ENCODE assay signal across 17 mouse cellular contexts in genomic region chr6:51678743-51679142, GRCm38 (mm10).
"Had no signal": no experiment of that assay in that cellular context is flagged by ENCODE, and none has a peak within 500 bp of the region (broad histone marks: within the 10 kb centered on the region; RNA-seq: fewer than 3 reads in every experiment).

No protein-coding gene starts in this region.

- H3K27ac ChIP-seq: lung, embryonic 15.5 days; macrophage; midbrain, embryonic 13.5 days; midbrain, embryonic 15.5 days; neural tube, embryonic 12.5 days; stomach, embryonic 15.5 days; stomach, postnatal 0 days had no signal

- H3K36me3 ChIP-seq: lung, embryonic 15.5 days; midbrain, embryonic 13.5 days; midbrain, embryonic 15.5 days; neural tube, embryonic 12.5 days; stomach, embryonic 15.5 days had no signal

- DNase-seq: lung, adult 2 months; lung, postnatal 14 days; lung, postnatal 36 days; right cerebral cortex, postnatal 14 days; thymus, adult 2 months; thymus, postnatal 25 days; thymus, postnatal 4 days had no signal

- H3K9me3 ChIP-seq: lung, embryonic 15.5 days; megakaryocyte, embryonic 14.5 days; midbrain, embryonic 13.5 days; midbrain, embryonic 15.5 days; neural tube, embryonic 12.5 days; stomach, embryonic 15.5 days had no signal

- H3K4me1 ChIP-seq: lung, embryonic 15.5 days; megakaryocyte, embryonic 14.5 days; stomach, embryonic 15.5 days had no signal

- H3K4me3 ChIP-seq: lung, embryonic 15.5 days; megakaryocyte, embryonic 14.5 days; midbrain, embryonic 13.5 days; midbrain, embryonic 15.5 days; neural tube, embryonic 12.5 days; stomach, embryonic 15.5 days had no signal

- H3K9ac ChIP-seq: lung, embryonic 15.5 days; midbrain, embryonic 13.5 days; midbrain, embryonic 15.5 days; neural tube, embryonic 12.5 days; stomach, embryonic 15.5 days had no signal

- H3K27me3 ChIP-seq: midbrain, embryonic 13.5 days; midbrain, embryonic 15.5 days; neural tube, embryonic 12.5 days; stomach, embryonic 15.5 days had no signal

- H3K4me2 ChIP-seq: lung, embryonic 15.5 days; midbrain, embryonic 11.5 days; midbrain, embryonic 13.5 days; midbrain, embryonic 15.5 days; neural tube, embryonic 12.5 days; stomach, embryonic 15.5 days had no signal

- ATAC-seq: lung, postnatal 0 days; midbrain, embryonic 13.5 days; midbrain, embryonic 15.5 days had no signal
